Mouse (Mus musculus) neural tube, embryonic 11.5 days (tissue): Measurements from ENCODE around the gene Sh3kbp1. TPM values are rescaled to one million over a fixed set of nuclear protein-coding genes. Genes with fewer than 3 reads are reported as not detected.

ENCODE experiments used
- ATAC-seq: fragments of 200-750 bp; cut with Nextera tagmentation; 2 replicates; pipeline ENCODE4 v1.8.0; 2017; ENCODE audit warnings: moderate number of reproducible peaks, mild to moderate bottlenecking, moderate TSS enrichment, moderate library complexity; ENCODE audit not compliant: insufficient read depth, low FRiP score, low TSS enrichment
- DNase-seq: peaks from one replicate; pipeline ENCODE4 v3.0.0-alpha.2; 2015; ENCODE audit warnings: low spot score
- H3K27ac ChIP-seq: fragments of 300-500 bp; sonication (generic); 2 replicates; pipeline ENCODE4 v1.5.1; 2014; ENCODE audit warnings: low read depth, mild to moderate bottlenecking, low read length
- H3K27me3 ChIP-seq: fragments of 300-500 bp; sonication (generic); 2 replicates; pipeline ENCODE4 v1.6.1; 2014; ENCODE audit warnings: mild to moderate bottlenecking, low read length, mixed read lengths; ENCODE audit not compliant: control insufficient read depth, insufficient read depth
- H3K36me3 ChIP-seq: fragments of 300-500 bp; sonication (generic); 2 replicates; pipeline ENCODE4 v1.6.1; 2014; ENCODE audit warnings: mild to moderate bottlenecking, low read length, moderate library complexity, mixed read lengths; ENCODE audit not compliant: control insufficient read depth, insufficient read depth
- H3K4me1 ChIP-seq: fragments of 300-500 bp; sonication (generic); 2 replicates; pipeline ENCODE4 v1.6.1; 2014; ENCODE audit warnings: low read length, mixed read lengths; ENCODE audit not compliant: control insufficient read depth, insufficient read depth
- H3K4me2 ChIP-seq: fragments of 300-500 bp; sonication (generic); 2 replicates; pipeline ENCODE4 v1.6.1; 2014; ENCODE audit warnings: low read depth, mild to moderate bottlenecking, moderate library complexity
- H3K4me3 ChIP-seq: fragments of 300-500 bp; sonication (generic); 2 replicates; pipeline ENCODE4 v1.5.1; 2014; ENCODE audit warnings: low read depth, low read length
- H3K9ac ChIP-seq: fragments of 300-500 bp; sonication (generic); 2 replicates; pipeline ENCODE4 v1.6.1; 2014; ENCODE audit warnings: mild to moderate bottlenecking, low read length
- H3K9me3 ChIP-seq: fragments of 300-500 bp; sonication (generic); 2 replicates; pipeline ENCODE4 v1.6.1; 2016; ENCODE audit warnings: low read length; ENCODE audit not compliant: control insufficient read depth
- WGBS: fragments of 180-500 bp; shearing (Covaris S2); extraction: QIAGEN DNeasy Blood & Tissue Kit; methylation state at CpG from one replicate; pipeline ENCODE4 v1.1.7; 2014; 5-methylcytosine and 5-hydroxymethylcytosine counted together
- polyA plus RNA-seq: library from polyadenylated mRNA; unstranded; fragments of >200 nt; fragmentation: Nextera tagmentation; extraction: Ambion mirVana; gene quantifications from 2 replicates; pipeline ENCODE4 v1.2.1, GENCODE M21; 2014

Gene Sh3kbp1
- polyA plus RNA-seq, 1 experiment from 2014 or later, result 42.6 TPM

DNA sequence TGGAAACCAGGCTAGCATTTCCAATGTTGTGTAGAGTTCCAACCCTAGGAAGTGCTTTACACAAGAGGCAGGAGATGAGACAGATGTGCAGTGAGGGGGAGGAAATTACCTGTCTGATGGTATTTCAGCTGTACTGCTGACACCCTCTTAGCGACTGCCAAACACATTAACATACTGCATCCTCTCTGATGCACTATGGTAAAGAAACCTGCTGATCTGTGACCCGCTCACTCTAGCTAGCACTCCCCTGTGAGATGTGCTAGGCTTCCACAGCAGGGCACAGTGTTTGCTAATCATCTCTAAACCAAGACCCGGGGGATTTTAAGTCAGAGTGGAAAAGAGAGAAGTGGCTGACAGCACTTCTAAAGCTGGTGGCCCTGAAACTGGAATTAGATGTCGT, 145.1 kb downstream of the Sh3kbp1 start:
- no peaks in the 10 kb centered on the region for H3K4me1 ChIP-seq
- no peaks in the 10 kb centered on the region for H3K9me3 ChIP-seq
- DNase-seq (no peak), ATAC-seq (no peak)
- H3K9ac ChIP-seq, result no peak overlapping the region
- H3K27me3 ChIP-seq, result 0 out of 2 replicates have a peak, but pooled peaks cover 2% of the 10 kb centered on the region
- no peak overlapping the region for H3K4me3 ChIP-seq
- no peak overlapping the region for H3K27ac ChIP-seq
- no peaks in the 10 kb centered on the region for H3K36me3 ChIP-seq
- WGBS, result 74% methylated on average over 4 of the region's 4 CpGs
- no peak overlapping the region for H3K4me2 ChIP-seq

GRCm38 (mm10) chrX:159775042-159775441, 148.0 kb downstream of the Sh3kbp1 start:
- H3K4me3 ChIP-seq, result no peak overlapping the region
- WGBS, result 84% methylated on average over 4 of the region's 4 CpGs
- DNase-seq (no peak), ATAC-seq (no peak)
- no peaks in the 10 kb centered on the region for H3K36me3 ChIP-seq
- H3K9ac ChIP-seq, result no peak overlapping the region
- no peak overlapping the region for H3K4me2 ChIP-seq
- H3K27ac ChIP-seq, result no peak overlapping the region
- no peaks in the 10 kb centered on the region for H3K9me3 ChIP-seq
- no peaks in the 10 kb centered on the region for H3K4me1 ChIP-seq
- 0 out of 2 replicates have a peak, but pooled peaks cover 2% of the 10 kb centered on the region for H3K27me3 ChIP-seq

DNA sequence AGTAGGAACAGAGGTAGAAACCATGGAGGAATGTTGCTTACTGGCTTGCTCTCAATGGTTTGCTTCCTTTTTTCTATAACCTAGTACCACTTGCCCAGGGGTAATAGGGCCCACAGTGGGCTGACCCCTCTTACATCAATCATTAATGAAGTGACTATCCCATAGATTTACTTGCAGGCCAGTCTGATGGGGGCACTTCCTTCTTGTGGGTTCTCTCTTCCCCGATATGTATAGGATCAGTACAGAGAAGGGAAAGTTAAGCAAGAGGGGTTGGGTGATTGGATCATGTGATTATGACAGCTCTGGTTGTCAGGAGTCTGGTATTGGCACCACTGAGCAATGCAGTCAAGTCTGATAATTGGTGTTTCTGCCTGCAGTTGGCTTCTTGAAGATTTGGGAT, 151.7 kb downstream of the Sh3kbp1 start:
- H3K9me3 ChIP-seq, result no peaks in the 10 kb centered on the region
- WGBS, result 75% methylated on average over 1 of the region's 1 CpGs
- no peak overlapping the region for H3K9ac ChIP-seq
- H3K27ac ChIP-seq, result no peak overlapping the region
- H3K4me3 ChIP-seq, result no peak overlapping the region
- no peak for ATAC-seq
- no peaks in the 10 kb centered on the region for H3K36me3 ChIP-seq
- no peak overlapping the region for H3K4me2 ChIP-seq
- no peaks in the 10 kb centered on the region for H3K4me1 ChIP-seq
- no peak for DNase-seq
- no peaks in the 10 kb centered on the region for H3K27me3 ChIP-seq

DNA sequence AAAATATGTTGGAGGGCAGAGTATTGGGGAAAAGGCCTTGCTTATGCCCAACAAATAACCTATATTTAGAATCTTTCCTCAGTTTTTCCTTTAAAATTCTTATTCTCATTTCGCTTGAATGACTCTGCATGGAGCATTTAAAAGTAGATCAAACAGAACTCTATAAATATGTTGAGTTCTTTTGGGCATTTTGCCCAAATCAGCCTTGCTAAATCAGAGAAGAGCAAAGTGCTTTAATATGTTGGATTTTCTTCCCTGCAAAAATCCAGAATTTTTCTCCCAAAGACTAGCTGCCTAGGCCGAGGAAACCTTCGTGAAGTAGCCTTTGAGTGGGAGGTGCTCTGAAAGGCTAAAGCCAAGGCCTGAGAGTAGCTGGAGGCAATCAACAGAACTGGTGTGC, 163.4 kb downstream of the Sh3kbp1 start:
- Histone ChIP-seq H3K27ac (no peak overlapping the region), H3K4me2 (no peak overlapping the region), H3K27me3 (no peaks in the 10 kb centered on the region), H3K36me3 (no peaks in the 10 kb centered on the region), H3K4me3 (no peak overlapping the region), H3K4me1 (no peaks in the 10 kb centered on the region), H3K9me3 (no peaks in the 10 kb centered on the region), H3K9ac (no peak overlapping the region)
- DNase-seq (no peak), ATAC-seq (no peak)
- WGBS, result 81% methylated on average over 3 of the region's 3 CpGs

DNA sequence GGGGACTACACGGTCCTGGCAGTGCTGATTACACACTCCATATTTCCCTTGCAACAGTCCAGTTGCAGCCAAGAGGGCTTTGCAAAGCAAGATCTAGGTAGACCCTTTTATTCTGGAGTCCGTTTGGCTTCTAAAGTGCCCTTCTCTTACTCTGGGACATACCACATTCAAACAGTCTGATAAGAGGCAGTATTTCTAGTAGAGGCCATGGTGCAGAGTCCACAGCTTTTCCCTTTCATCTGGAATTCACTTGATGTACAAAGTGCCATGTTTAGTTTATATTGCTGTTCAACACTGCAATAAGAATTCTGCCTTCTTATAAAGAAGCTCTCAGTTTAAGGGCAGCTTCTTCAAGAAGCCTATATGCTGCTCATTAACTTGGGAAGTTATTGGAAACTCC, 168.5 kb downstream of the Sh3kbp1 start:
- WGBS, result 75% methylated on average over 2 of the region's 2 CpGs
- no peak overlapping the region for H3K9ac ChIP-seq
- ATAC-seq, result no peak

DNA sequence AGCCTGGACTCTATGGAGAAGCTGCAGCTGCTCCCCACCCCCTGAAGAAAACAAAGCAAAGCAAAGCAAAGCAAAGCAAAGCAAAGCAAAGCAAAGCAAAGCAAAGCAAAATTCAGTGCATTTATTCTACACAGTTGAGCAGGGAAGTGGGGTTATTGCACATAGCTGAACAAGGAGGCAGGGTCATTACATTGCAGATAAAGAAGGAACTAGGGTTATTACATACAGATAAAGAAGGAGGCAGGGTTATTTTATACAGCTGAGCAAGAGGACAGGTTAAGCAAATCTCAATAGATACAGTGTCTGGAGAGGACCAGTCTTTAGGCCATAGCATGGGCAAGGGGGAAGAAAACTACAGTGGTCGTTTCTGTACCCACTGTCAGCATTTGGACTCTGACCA, 177.3 kb downstream of the Sh3kbp1 start:
- H3K4me3 ChIP-seq, result no peak overlapping the region
- 73% methylated on average over 1 of the region's 1 CpGs for WGBS
- ATAC-seq (no peak), DNase-seq (no peak)
- no peak overlapping the region for H3K4me2 ChIP-seq
- no peak overlapping the region for H3K9ac ChIP-seq
- H3K4me1 ChIP-seq, result no peaks in the 10 kb centered on the region
- H3K27me3 ChIP-seq, result 0 out of 2 replicates have a peak, but pooled peaks cover 5% of the 10 kb centered on the region
- no peaks in the 10 kb centered on the region for H3K36me3 ChIP-seq
- H3K27ac ChIP-seq, result no peak overlapping the region
- H3K9me3 ChIP-seq, result no peaks in the 10 kb centered on the region

More for the DNA sequence above, 168.5 kb downstream of the Sh3kbp1 start:
- no peak overlapping the region for H3K4me3 ChIP-seq
- DNase-seq, result no peak
- H3K4me1 ChIP-seq, result no peaks in the 10 kb centered on the region
- no peaks in the 10 kb centered on the region for H3K36me3 ChIP-seq
- no peak overlapping the region for H3K27ac ChIP-seq
- H3K9me3 ChIP-seq, result no peaks in the 10 kb centered on the region
- no peaks in the 10 kb centered on the region for H3K27me3 ChIP-seq
- H3K4me2 ChIP-seq, result no peak overlapping the region

- Histone ChIP-seq H3K9me3 (no peaks in the 10 kb centered on the region), H3K4me3 (no peak overlapping the region), H3K4me1 (no peaks in the 10 kb centered on the region), H3K36me3 (no peaks in the 10 kb centered on the region), H3K27me3 (0 out of 2 replicates have a peak, but pooled peaks cover 7% of the 10 kb centered on the region), H3K4me2 (no peak overlapping the region), H3K27ac (no peak overlapping the region), H3K9ac (no peak overlapping the region)
- 88% methylated on average over 6 of the region's 6 CpGs for WGBS
- ATAC-seq (no peak), DNase-seq (no peak)
Observed at GRCm38 (mm10) chrX:159809510-159809909, 182.4 kb downstream of the Sh3kbp1 start.

- Histone ChIP-seq H3K36me3 (no peaks in the 10 kb centered on the region), H3K4me2 (no peak overlapping the region), H3K4me1 (no peaks in the 10 kb centered on the region), H3K27ac (no peak overlapping the region), H3K4me3 (no peak overlapping the region), H3K9ac (no peak overlapping the region), H3K9me3 (no peaks in the 10 kb centered on the region), H3K27me3 (0 out of 2 replicates have a peak, but pooled peaks cover 4% of the 10 kb centered on the region)
- WGBS, result 82% methylated on average over 3 of the region's 3 CpGs
- DNase-seq (no peak), ATAC-seq (no peak)
Observed at GRCm38 (mm10) chrX:159810469-159810868, 183.4 kb downstream of the Sh3kbp1 start.

GRCm38 (mm10) chrX:159817508-159817907, 190.4 kb downstream of the Sh3kbp1 start:
- no peak overlapping the region for H3K27ac ChIP-seq
- H3K27me3 ChIP-seq, result no peaks in the 10 kb centered on the region
- no peak overlapping the region for H3K4me2 ChIP-seq
- DNase-seq, result no peak
- no peak overlapping the region for H3K4me3 ChIP-seq
- no peaks in the 10 kb centered on the region for H3K4me1 ChIP-seq
- no peaks in the 10 kb centered on the region for H3K9me3 ChIP-seq
- no peaks in the 10 kb centered on the region for H3K36me3 ChIP-seq
- H3K9ac ChIP-seq, result no peak overlapping the region
- no peak for ATAC-seq
- 97% methylated on average over 2 of the region's 2 CpGs for WGBS
